Mouse (Mus musculus): ENCODE results near the gene Ap3d1. TPM values are rescaled to one million over a fixed set of nuclear protein-coding genes. Genes with fewer than 3 reads are reported as not detected.

Ap3d1 gene
- polyA plus RNA-seq, 1 experiment from 2014 or later: 125 TPM

GRCm38 (mm10) chr10:80663485-80664196, 78.4 kb downstream of the Ap3d1 start:
- 55% methylated on average over 5 of the region's 5 CpGs for WGBS

GRCm38 (mm10) chr10:80661149-80661548, 80.9 kb downstream of the Ap3d1 start:
- Histone ChIP-seq H3K9ac (replicated peaks; ENCODE audit: low read depth, low read length) (no peak overlapping the region), H3K4me2 (ENCODE audit: low read depth, low read length) (no peak overlapping the region), H3K4me3 (ENCODE audit: low read depth, low read length) (no peak overlapping the region), H3K9me3 (ENCODE audit: control insufficient read depth, low read length) (no peaks in the 10 kb centered on the region), H3K27ac (ENCODE audit: low read depth, low read length) (no peak overlapping the region), H3K27me3 (ENCODE audit: control insufficient read depth, insufficient read depth, low read length) (no peaks in the 10 kb centered on the region), H3K4me1 (ENCODE audit: control insufficient read depth, insufficient read depth, low read length) (0 out of 2 replicates have a peak, but pooled peaks cover 3% of the 10 kb centered on the region), H3K36me3 (ENCODE audit: control insufficient read depth, insufficient read depth, low read length) (peaks cover 4% of the 10 kb centered on the region; the same call in 1 of the 2 replicates)
- no peak for ATAC-seq (ENCODE audit: low read depth)
- WGBS: 36% methylated on average over 5 of the region's 5 CpGs

More at GRCm38 (mm10) chr10:80663485-80664196, 78.4 kb downstream of the Ap3d1 start:
- Histone ChIP-seq H3K4me3 (ENCODE audit: low read depth, low read length) (no peak overlapping the region), H3K4me1 (ENCODE audit: control insufficient read depth, insufficient read depth, low read length) (no peaks in the 10 kb centered on the region), H3K27ac (ENCODE audit: low read depth, low read length) (no peak overlapping the region), H3K9ac (replicated peaks; ENCODE audit: low read depth, low read length) (no peak overlapping the region), H3K9me3 (ENCODE audit: control insufficient read depth, low read length) (no peaks in the 10 kb centered on the region), H3K4me2 (ENCODE audit: low read depth, low read length) (no peak overlapping the region), H3K27me3 (ENCODE audit: control insufficient read depth, insufficient read depth, low read length) (no peaks in the 10 kb centered on the region), H3K36me3 (ENCODE audit: control insufficient read depth, insufficient read depth, low read length) (peaks cover 29% of the 10 kb centered on the region)
- no peak for ATAC-seq (ENCODE audit: low read depth)

GRCm38 (mm10) chr10:80659213-80659612, 82.9 kb downstream of the Ap3d1 start:
- H3K36me3 ChIP-seq (ENCODE audit: control insufficient read depth, insufficient read depth, low read length): no peaks in the 10 kb centered on the region
- no peak overlapping the region for H3K9ac ChIP-seq (replicated peaks; ENCODE audit: low read depth, low read length)
- ATAC-seq (ENCODE audit: low read depth): no peak
- peaks cover 18% of the 10 kb centered on the region for H3K4me1 ChIP-seq (ENCODE audit: control insufficient read depth, insufficient read depth, low read length)
- WGBS: 16% methylated on average over 10 of the region's 10 CpGs
- H3K4me2 ChIP-seq (ENCODE audit: low read depth, low read length): no peak overlapping the region
- H3K27me3 ChIP-seq (ENCODE audit: control insufficient read depth, insufficient read depth, low read length): no peaks in the 10 kb centered on the region
- H3K9me3 ChIP-seq (ENCODE audit: control insufficient read depth, low read length): no peaks in the 10 kb centered on the region
- H3K4me3 ChIP-seq (ENCODE audit: low read depth, low read length): no peak overlapping the region
- no peak overlapping the region for H3K27ac ChIP-seq (ENCODE audit: low read depth, low read length)

GRCm38 (mm10) chr10:80658841-80659202, 83.2 kb downstream of the Ap3d1 start:
- Histone ChIP-seq H3K36me3 (ENCODE audit: control insufficient read depth, insufficient read depth, low read length) (no peaks in the 10 kb centered on the region), H3K9me3 (ENCODE audit: control insufficient read depth, low read length) (no peaks in the 10 kb centered on the region), H3K27me3 (ENCODE audit: control insufficient read depth, insufficient read depth, low read length) (no peaks in the 10 kb centered on the region), H3K4me1 (ENCODE audit: control insufficient read depth, insufficient read depth, low read length) (peaks cover 18% of the 10 kb centered on the region), H3K27ac (ENCODE audit: low read depth, low read length) (no peak overlapping the region), H3K4me3 (ENCODE audit: low read depth, low read length) (no peak overlapping the region), H3K9ac (replicated peaks; ENCODE audit: low read depth, low read length) (no peak overlapping the region), H3K4me2 (ENCODE audit: low read depth, low read length) (no peak overlapping the region)
- ATAC-seq (ENCODE audit: low read depth): no peak
- 68% methylated on average over 4 of the region's 4 CpGs for WGBS

- H3K4me2 ChIP-seq (ENCODE audit: low read depth, low read length): no peak overlapping the region
- no peak overlapping the region for H3K4me3 ChIP-seq (ENCODE audit: low read depth, low read length)
- H3K9me3 ChIP-seq (ENCODE audit: control insufficient read depth, low read length): no peaks in the 10 kb centered on the region
- H3K27me3 ChIP-seq (ENCODE audit: control insufficient read depth, insufficient read depth, low read length): no peaks in the 10 kb centered on the region
- H3K27ac ChIP-seq (ENCODE audit: low read depth, low read length): no peak overlapping the region
- ATAC-seq (ENCODE audit: low read depth): no peak
- H3K9ac ChIP-seq (replicated peaks; ENCODE audit: low read depth, low read length): no peak overlapping the region
- WGBS: 85% methylated on average over 14 of the region's 14 CpGs
- H3K4me1 ChIP-seq (ENCODE audit: control insufficient read depth, insufficient read depth, low read length): peaks cover 18% of the 10 kb centered on the region
- H3K36me3 ChIP-seq (ENCODE audit: control insufficient read depth, insufficient read depth, low read length): no peaks in the 10 kb centered on the region
Observed at GRCm38 (mm10) chr10:80658194-80658840, 83.7 kb downstream of the Ap3d1 start.

Other genes with a start within 250 kb of the Ap3d1 start
- 1.4 and 1.5 TPM in 2 replicates for gene Onecut3, start 247.4 kb downstream of the Ap3d1 start, polyA plus RNA-seq (2014; fragmentation: Nextera tagmentation; extraction: Ambion mirVana)
- gene Atp8b3, start 203.1 kb downstream of the Ap3d1 start, polyA plus RNA-seq (2014; fragmentation: Nextera tagmentation; extraction: Ambion mirVana): 0.79 and 1.5 TPM in 2 replicates
- gene Rexo1, start 180.7 kb downstream of the Ap3d1 start, polyA plus RNA-seq (2014; fragmentation: Nextera tagmentation; extraction: Ambion mirVana): 30.6 and 30.7 TPM in 2 replicates
- gene Klf16, start 164.9 kb downstream of the Ap3d1 start, polyA plus RNA-seq (2014; fragmentation: Nextera tagmentation; extraction: Ambion mirVana): 3.5 and 4.8 TPM in 2 replicates
- 144 and 155 TPM in 2 replicates for gene Abhd17a, start 151.9 kb downstream of the Ap3d1 start, polyA plus RNA-seq (2014; fragmentation: Nextera tagmentation; extraction: Ambion mirVana)
- gene Scamp4, start 139.4 kb downstream of the Ap3d1 start, polyA plus RNA-seq (2014; fragmentation: Nextera tagmentation; extraction: Ambion mirVana): 71.6 and 72.4 TPM in 2 replicates
- 5.5 and 6.7 TPM in 2 replicates for gene Adat3, start 139.4 kb downstream of the Ap3d1 start, polyA plus RNA-seq (2014; fragmentation: Nextera tagmentation; extraction: Ambion mirVana)
- 0.96 and 0.98 TPM in 2 replicates for gene Gm49322, start 136.2 kb downstream of the Ap3d1 start, polyA plus RNA-seq (2014; fragmentation: Nextera tagmentation; extraction: Ambion mirVana)
- 50.3 and 76.8 TPM in 2 replicates for gene Csnk1g2, start 119.4 kb downstream of the Ap3d1 start, polyA plus RNA-seq (2014; fragmentation: Nextera tagmentation; extraction: Ambion mirVana)
- gene Btbd2, start 85.2 kb downstream of the Ap3d1 start, polyA plus RNA-seq (2014; fragmentation: Nextera tagmentation; extraction: Ambion mirVana): 75.0 and 79.7 TPM in 2 replicates
- gene Mknk2, start 64.2 kb downstream of the Ap3d1 start, polyA plus RNA-seq (2014; fragmentation: Nextera tagmentation; extraction: Ambion mirVana): 43.1 and 57.3 TPM in 2 replicates
- 42.0 and 48.6 TPM in 2 replicates for gene Mob3a, start 40.3 kb downstream of the Ap3d1 start, polyA plus RNA-seq (2014; fragmentation: Nextera tagmentation; extraction: Ambion mirVana)
- 24.9 and 29.5 TPM in 2 replicates for gene Izumo4, start 40.1 kb downstream of the Ap3d1 start, polyA plus RNA-seq (2014; fragmentation: Nextera tagmentation; extraction: Ambion mirVana)
- 23.6 and 27.3 TPM in 2 replicates for gene Dot1l, start 12.9 kb upstream of the Ap3d1 start, polyA plus RNA-seq (2014; fragmentation: Nextera tagmentation; extraction: Ambion mirVana)
- gene Sf3a2, start 55.9 kb upstream of the Ap3d1 start, polyA plus RNA-seq (2014; fragmentation: Nextera tagmentation; extraction: Ambion mirVana): 63.3 and 66.8 TPM in 2 replicates
- 126 and 127 TPM in 2 replicates for gene Plekhj1, start 56.4 kb upstream of the Ap3d1 start, polyA plus RNA-seq (2014; fragmentation: Nextera tagmentation; extraction: Ambion mirVana)
- 0.15 and 0.16 TPM in 2 replicates for gene Amh, start 63.0 kb upstream of the Ap3d1 start, polyA plus RNA-seq (2014; fragmentation: Nextera tagmentation; extraction: Ambion mirVana)
- 0.74 and 0.86 TPM in 2 replicates for gene Jsrp1, start 71.2 kb upstream of the Ap3d1 start, polyA plus RNA-seq (2014; fragmentation: Nextera tagmentation; extraction: Ambion mirVana)
- gene Oaz1, start 84.4 kb upstream of the Ap3d1 start, polyA plus RNA-seq (2014; fragmentation: Nextera tagmentation; extraction: Ambion mirVana): 1,177 and 1,236 TPM in 2 replicates
- gene Lingo3, start 101.8 kb upstream of the Ap3d1 start, polyA plus RNA-seq (2014; fragmentation: Nextera tagmentation; extraction: Ambion mirVana): 8.1 and 12.0 TPM in 2 replicates
- gene Lsm7, start 112.9 kb upstream of the Ap3d1 start, polyA plus RNA-seq (2014; fragmentation: Nextera tagmentation; extraction: Ambion mirVana): 220 and 260 TPM in 2 replicates
- 60.3 and 61.5 TPM in 2 replicates for gene Sppl2b, start 113.0 kb upstream of the Ap3d1 start, polyA plus RNA-seq (2014; fragmentation: Nextera tagmentation; extraction: Ambion mirVana)
- 0.12 and 0.13 TPM in 2 replicates for gene Tmprss9, start 129.6 kb upstream of the Ap3d1 start, polyA plus RNA-seq (2014; fragmentation: Nextera tagmentation; extraction: Ambion mirVana)
- gene Timm13, start 158.7 kb upstream of the Ap3d1 start, polyA plus RNA-seq (2014; fragmentation: Nextera tagmentation; extraction: Ambion mirVana): 337 and 352 TPM in 2 replicates
- 10.8 and 16.1 TPM in 2 replicates for gene Lmnb2, start 176.0 kb upstream of the Ap3d1 start, polyA plus RNA-seq (2014; fragmentation: Nextera tagmentation; extraction: Ambion mirVana)
- gene Gadd45b, start 187.8 kb upstream of the Ap3d1 start, polyA plus RNA-seq (2014; fragmentation: Nextera tagmentation; extraction: Ambion mirVana): 7.4 and 7.6 TPM in 2 replicates